ENCODE assay signal across 7 mouse cellular contexts in genomic region chr5:92461321-92461720, GRCm38 (mm10). TPM values are rescaled to one million over a fixed set of nuclear protein-coding genes. Genes with fewer than 3 reads are reported as not detected.
DNase-seq lines count a peak whose midpoint lies in the region; TF ChIP-seq lines count a peak whose summit lies in the region.

No protein-coding gene starts in this region.

- 36% methylated on average over 5 of the region's 5 CpGs for WGBS in large intestine, adult 2 months
- 32% methylated on average over 5 of the region's 5 CpGs for WGBS in small intestine, adult 2 months

- peak; percentile 57 for TF ChIP-seq CTCF in E14TG2a.4 (conservative IDR thresholded peaks at IDR 0.05; ENCODE audit: low read length)
- peak; percentile 94 for TF ChIP-seq CTCF in gastrocnemius, adult 2 months (IDR thresholded peaks at IDR 0.05)
- peak; percentile 86 for TF ChIP-seq CTCF in small intestine, adult 2 months (IDR thresholded peaks at IDR 0.05; ENCODE audit: extremely low read depth, insufficient read length, insufficient replicate concordance, low read depth, low read length)

- H3K9me3 ChIP-seq in E14TG2a.4 (ENCODE audit: low read length), result no peaks in the 10 kb centered on the region

- no peak for TF ChIP-seq POLR2A in small intestine, adult 2 months (IDR thresholded peaks at IDR 0.05; ENCODE audit: low read depth, low read length)

- peaks cover 64% of the 10 kb centered on the region for H3K36me3 ChIP-seq in E14TG2a.4 (ENCODE audit: insufficient read depth, low read length)
- peaks cover 25% of the 10 kb centered on the region for H3K36me3 ChIP-seq in small intestine, adult 2 months (ENCODE audit: control insufficient read depth, insufficient read depth, low read length)

- peaks cover 8% of the 10 kb centered on the region for H3K4me1 ChIP-seq in E14TG2a.4 (replicated peaks; ENCODE audit: low read depth, low read length)
- H3K4me1 ChIP-seq in small intestine, adult 2 months (ENCODE audit: control insufficient read depth, insufficient read depth, insufficient read length, low read length), result no peaks in the 10 kb centered on the region

- no peak overlapping the region for H3K27ac ChIP-seq in gastrocnemius, adult 2 months
- H3K27ac ChIP-seq in small intestine, adult 2 months (ENCODE audit: insufficient read depth, low read depth, low read length), result no peak overlapping the region

- intact Hi-C loops in gastrocnemius, adult 2 months (cut with DNase I), result loop anchor here (2.0 to 5.0 kb wide), 2 partner anchors 45 to 266 kb away; partner anchors contain the start of gene Scarb2

- peak; percentile 66 to 69 for DNase-seq in B cell, adult 2 months
- DNase-seq in cerebellum, adult 11-12 months, result peak; percentile 28
- peak; percentile 83 for DNase-seq in gastrocnemius, adult 2 months
- DNase-seq in large intestine, adult 2 months (ENCODE audit: low read depth, low spot score), result peak; percentile 25
- DNase-seq in lung, postnatal 14 days, result peak; percentile 85

- no peak overlapping the region for H3K4me3 ChIP-seq in E14TG2a.4 (replicated peaks; ENCODE audit: low read length)
- H3K4me3 ChIP-seq in gastrocnemius, adult 2 months, result no peak overlapping the region
- H3K4me3 ChIP-seq in small intestine, adult 2 months (ENCODE audit: low read depth, low read length), result no peak overlapping the region

- H3K27me3 ChIP-seq in E14TG2a.4 (ENCODE audit: insufficient read depth, low read length), result no peaks in the 10 kb centered on the region
- H3K27me3 ChIP-seq in small intestine, adult 2 months (ENCODE audit: control insufficient read depth, insufficient read depth, low read length), result no peaks in the 10 kb centered on the region

RNA-seq across cellular contexts. Expression of gene Nup54, which starts 26.3 kb away (rescaled TPM):
- total RNA-seq in gastrocnemius, adult 2 months (2021), result 10 to 100 TPM in 1 of 2 experiments, 1 to 10 TPM in 1; 8.9 to 12.5 TPM
- 11.9 and 16.6 TPM in 2 replicates for polyA plus RNA-seq in large intestine, adult 2 months (2012; rRNA removed)
- polyA plus RNA-seq in small intestine, adult 2 months (2012; rRNA removed), result 6.7 and 6.9 TPM in 2 replicates

RNA-seq across cellular contexts. Expression of gene Scarb2, which starts 45.3 kb away (rescaled TPM):
- total RNA-seq in gastrocnemius, adult 2 months (2021), result 10 to 100 TPM; 61.7 to 78.6 TPM
- 13.3 and 17.9 TPM in 2 replicates for polyA plus RNA-seq in large intestine, adult 2 months (2012; rRNA removed)
- polyA plus RNA-seq in small intestine, adult 2 months (2012; rRNA removed), result 7.9 and 8.4 TPM in 2 replicates

Comparison
In these comparisons a context has a peak if more than half of its experiments do, and no peak if none do; other contexts are left out.
1. DNase-seq: peak in every context shown above with its lines; median percentile 85 in lung, postnatal 14 days; 83 in gastrocnemius, adult 2 months; 68 in B cell, adult 2 months; 28 in cerebellum, adult 11-12 months; 25 in large intestine, adult 2 months.